9 mouse cellular contexts compared by ENCODE assay signal in genomic region chr11:88693905-88694893, GRCm38 (mm10). TPM values are rescaled to one million over a fixed set of nuclear protein-coding genes. Genes with fewer than 3 reads are reported as not detected.
DNase-seq lines count a peak whose midpoint lies in the region; ATAC-seq lines count a peak whose summit lies in the region.
"Had no signal": no experiment of that assay in that cellular context is flagged by ENCODE, and none has a peak within 500 bp of the region (broad histone marks: within the 10 kb centered on the region; RNA-seq: fewer than 3 reads in every experiment).

No protein-coding gene starts in this region.

- H3K27ac ChIP-seq in kidney, embryonic 14.5 days (ENCODE audit: low read depth, low read length): peak overlapping the region; percentile 53
- H3K27ac ChIP-seq in embryonic facial prominence, embryonic 10.5 days (replicated peaks): peak overlapping the region; percentile 84
- H3K27ac ChIP-seq in hindbrain, embryonic 12.5 days: peak overlapping the region; percentile 76
- H3K27ac ChIP-seq in midbrain, embryonic 14.5 days (replicated peaks; ENCODE audit: low read depth, low read length): peak overlapping the region; percentile 69

- peak overlapping the region; percentile 2; the same call in 1 of the 2 replicates for H3K4me2 ChIP-seq in kidney, embryonic 14.5 days (replicated peaks; ENCODE audit: low read depth, low read length)
- H3K4me2 ChIP-seq in hindbrain, embryonic 12.5 days (replicated peaks): peak overlapping the region; percentile 19
- H3K4me2 ChIP-seq in midbrain, embryonic 14.5 days (ENCODE audit: low read length): peak overlapping the region; percentile 11; the same call in 1 of the 2 replicates

- H3K9ac ChIP-seq in kidney, embryonic 14.5 days (ENCODE audit: low read depth, low read length): no peak overlapping the region; the same call in 1 of the 2 replicates
- 0 out of 2 replicates have a peak overlapping the region, but pooled peaks have one; percentile 36 for H3K9ac ChIP-seq in hindbrain, embryonic 12.5 days
- H3K9ac ChIP-seq in midbrain, embryonic 14.5 days (replicated peaks; ENCODE audit: low read length): peak overlapping the region; percentile 17; the same call in 1 of the 2 replicates

- WGBS in kidney, embryonic 14.5 days: 11% methylated on average over 20 of the region's 20 CpGs
- 36% methylated on average over 20 of the region's 20 CpGs for WGBS in embryonic facial prominence, embryonic 10.5 days
- 16% methylated on average over 20 of the region's 20 CpGs for WGBS in hindbrain, embryonic 12.5 days
- 11% methylated on average over 20 of the region's 20 CpGs for WGBS in midbrain, embryonic 14.5 days

- no peak overlapping the region for H3K4me3 ChIP-seq in kidney, embryonic 14.5 days (ENCODE audit: low read length)
- H3K4me3 ChIP-seq in embryonic facial prominence, embryonic 10.5 days: peak overlapping the region; percentile 32
- H3K4me3 ChIP-seq in hindbrain, embryonic 12.5 days: no peak overlapping the region
- no peak overlapping the region for H3K4me3 ChIP-seq in midbrain, embryonic 14.5 days (replicated peaks; ENCODE audit: low read depth, low read length)
- H3K4me3 ChIP-seq: megakaryocyte, embryonic 14.5 days had no signal

- ATAC-seq in kidney, embryonic 14.5 days (ENCODE audit: low FRiP score, low TSS enrichment): no peak
- no peak for ATAC-seq in hindbrain, embryonic 12.5 days (ENCODE audit: low FRiP score)
- ATAC-seq in midbrain, embryonic 14.5 days (ENCODE audit: low FRiP score, low TSS enrichment): no peak
- ATAC-seq in cerebellum, adult (ENCODE audit: insufficient number of reproducible peaks, low FRiP score, low TSS enrichment): no peak

- H3K9me3 ChIP-seq in kidney, embryonic 14.5 days (ENCODE audit: control insufficient read depth, low read length): no peaks in the 10 kb centered on the region
- H3K9me3 ChIP-seq in embryonic facial prominence, embryonic 10.5 days: no peaks in the 10 kb centered on the region
- no peaks in the 10 kb centered on the region for H3K9me3 ChIP-seq in hindbrain, embryonic 12.5 days (replicated peaks)
- H3K9me3 ChIP-seq in midbrain, embryonic 14.5 days (ENCODE audit: control insufficient read depth, low read length): no peaks in the 10 kb centered on the region
- H3K9me3 ChIP-seq: megakaryocyte, embryonic 14.5 days had no signal

- no peaks in the 10 kb centered on the region for H3K27me3 ChIP-seq in kidney, embryonic 14.5 days (ENCODE audit: control insufficient read depth, insufficient read depth, low read length)
- no peaks in the 10 kb centered on the region for H3K27me3 ChIP-seq in embryonic facial prominence, embryonic 10.5 days (replicated peaks; ENCODE audit: low read depth, poor library complexity, severe bottlenecking)
- no peaks in the 10 kb centered on the region for H3K27me3 ChIP-seq in hindbrain, embryonic 12.5 days
- H3K27me3 ChIP-seq in midbrain, embryonic 14.5 days (ENCODE audit: control insufficient read depth, insufficient read depth, low read length): no peaks in the 10 kb centered on the region
- H3K27me3 ChIP-seq: megakaryocyte, embryonic 14.5 days had no signal

- H3K36me3 ChIP-seq in kidney, embryonic 14.5 days (ENCODE audit: control insufficient read depth, insufficient read depth, low read length): no peaks in the 10 kb centered on the region; the same call in 1 of the 2 replicates
- H3K36me3 ChIP-seq in embryonic facial prominence, embryonic 10.5 days (replicated peaks): peaks cover 48% of the 10 kb centered on the region
- peaks cover 15% of the 10 kb centered on the region for H3K36me3 ChIP-seq in hindbrain, embryonic 12.5 days
- peaks cover 12% of the 10 kb centered on the region for H3K36me3 ChIP-seq in midbrain, embryonic 14.5 days (ENCODE audit: control insufficient read depth, insufficient read depth, low read length)

- H3K4me1 ChIP-seq in kidney, embryonic 14.5 days (ENCODE audit: control insufficient read depth, insufficient read depth, low read length): peaks cover 73% of the 10 kb centered on the region
- H3K4me1 ChIP-seq in embryonic facial prominence, embryonic 10.5 days: peaks cover 93% of the 10 kb centered on the region
- peaks cover 86% of the 10 kb centered on the region for H3K4me1 ChIP-seq in hindbrain, embryonic 12.5 days
- H3K4me1 ChIP-seq in midbrain, embryonic 14.5 days (ENCODE audit: control insufficient read depth, insufficient read depth, low read length): peaks cover 71% of the 10 kb centered on the region

- no peak for DNase-seq in kidney, adult 11 months
- DNase-seq in embryonic facial prominence, embryonic 10.5 days (ENCODE audit: low spot score): peak; percentile 64
- peak; percentile 41 for DNase-seq in midbrain, embryonic 14.5 days
- DNase-seq in spleen, postnatal 4 days (ENCODE audit: low spot score in 2 of 2): no peak
- DNase-seq in lung, postnatal 36 days: no peak

RNA-seq across cellular contexts. Expression of gene Msi2, which starts 24.1 kb away (rescaled TPM):
- polyA plus RNA-seq in kidney, embryonic 14.5 days (2014; fragmentation: Nextera tagmentation; extraction: Ambion mirVana): 30.8 and 50.4 TPM in 2 replicates
- 20.2 and 22.6 TPM in 2 replicates for polyA plus RNA-seq in embryonic facial prominence, embryonic 10.5 days (2016; fragmentation: Nextera tagmentation; extraction: Ambion mirVana)
- 34.8 and 35.9 TPM in 2 replicates for polyA plus RNA-seq in hindbrain, embryonic 12.5 days (2016; fragmentation: Nextera tagmentation; extraction: Ambion mirVana)
- polyA plus RNA-seq in midbrain, embryonic 14.5 days (2014; fragmentation: Nextera tagmentation; extraction: Ambion mirVana): 33.1 and 61.8 TPM in 2 replicates

Comparison
In these comparisons a context has a peak if more than half of its experiments do, and no peak if none do; other contexts are left out.
1. DNase-seq: peak in embryonic facial prominence, embryonic 10.5 days (single experiment) and midbrain, embryonic 14.5 days (single experiment); none in kidney, adult 11 months (single experiment), spleen, postnatal 4 days (0 of 2) and lung, postnatal 36 days (single experiment).
2. Peak in every context shown above with its lines, with median percentiles within 50 percentile points of each other: H3K27ac ChIP-seq and H3K4me2 ChIP-seq.